Mouse (Mus musculus) c-Kit-positive CD71-positive TER-119-positive erythroid progenitor cells, embryonic 14.5 days (primary cell): ENCODE results near the gene Dlg2.

Experiments
- DNase-seq: peaks from one replicate; pipeline ENCODE4 v3.0.0-alpha.2; 2013; ENCODE audit warnings: low spot score

Gene Dlg2

GRCm38 (mm10) chr7:91284167-91284566 lies 807.7 kb downstream of the Dlg2 start:
- DNase-seq: no peak

- DNase-seq: no peak
Observed at GRCm38 (mm10) chr7:91288324-91288723, 811.9 kb downstream of the Dlg2 start.

DNA sequence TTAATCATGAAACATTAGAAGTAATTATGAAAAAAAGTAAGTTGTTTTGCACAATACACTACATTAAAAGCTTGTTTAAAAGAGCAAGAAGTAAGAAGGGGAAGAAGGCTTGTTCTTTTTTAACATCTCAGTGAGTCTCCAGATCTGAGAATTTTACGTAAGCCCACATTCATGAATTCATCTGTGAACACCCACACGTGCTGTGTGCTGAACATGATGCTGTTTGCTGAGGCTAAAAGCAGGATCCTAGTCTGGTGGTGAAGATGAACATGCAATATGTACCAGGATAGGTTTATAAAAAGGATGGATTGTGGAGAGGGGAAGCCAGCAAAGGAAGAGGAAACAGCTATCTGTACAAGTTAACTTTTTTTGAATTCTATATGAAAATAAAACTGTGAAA lies 819.7 kb downstream of the Dlg2 start:
- DNase-seq: no peak

- no peak for DNase-seq
Observed at GRCm38 (mm10) chr7:91311177-91311576, 834.7 kb downstream of the Dlg2 start.

DNA sequence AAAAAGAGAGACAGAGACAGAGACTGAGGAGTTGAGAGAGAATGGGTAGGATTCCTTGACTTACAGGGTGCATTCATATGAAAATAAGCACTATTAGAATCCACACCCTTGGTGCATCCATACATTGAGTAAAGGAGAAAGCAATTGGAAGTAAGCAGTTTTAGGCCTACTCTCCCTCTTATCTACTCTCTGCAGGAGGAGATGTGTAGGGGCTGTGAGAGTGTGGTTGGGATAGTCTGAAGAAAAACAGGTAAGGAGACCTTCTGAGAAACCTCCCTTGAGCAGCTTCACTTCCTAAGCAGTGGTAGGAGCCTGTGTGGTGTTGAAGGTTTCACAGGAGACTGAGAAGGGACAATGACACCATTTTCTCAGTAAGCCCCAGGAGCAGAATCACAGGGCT lies 868.6 kb downstream of the Dlg2 start:
- DNase-seq: no peak

GRCm38 (mm10) chr7:91369821-91370321 lies 893.4 kb downstream of the Dlg2 start:
- no peak for DNase-seq

GRCm38 (mm10) chr7:91382281-91382680 lies 905.8 kb downstream of the Dlg2 start:
- no peak for DNase-seq

DNA sequence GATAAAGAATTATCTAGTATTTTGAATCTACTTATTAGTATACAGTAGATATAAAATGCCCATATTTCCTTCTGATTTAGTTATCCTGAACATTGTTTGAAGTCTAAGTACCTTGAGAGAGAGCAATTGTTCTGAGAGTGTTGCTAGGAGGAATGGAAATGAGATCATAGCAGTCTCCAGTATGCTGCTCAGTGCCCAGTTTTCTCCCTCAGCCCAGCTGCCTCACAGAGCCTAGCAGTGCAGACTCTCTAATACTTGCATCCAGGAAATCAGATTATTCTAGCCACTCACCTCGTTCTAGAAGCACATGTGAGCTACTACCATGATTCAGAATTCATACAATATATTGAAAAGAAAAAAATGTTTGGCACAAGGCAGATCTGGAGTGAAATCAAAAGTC lies 907.4 kb downstream of the Dlg2 start:
- DNase-seq: no peak

DNA sequence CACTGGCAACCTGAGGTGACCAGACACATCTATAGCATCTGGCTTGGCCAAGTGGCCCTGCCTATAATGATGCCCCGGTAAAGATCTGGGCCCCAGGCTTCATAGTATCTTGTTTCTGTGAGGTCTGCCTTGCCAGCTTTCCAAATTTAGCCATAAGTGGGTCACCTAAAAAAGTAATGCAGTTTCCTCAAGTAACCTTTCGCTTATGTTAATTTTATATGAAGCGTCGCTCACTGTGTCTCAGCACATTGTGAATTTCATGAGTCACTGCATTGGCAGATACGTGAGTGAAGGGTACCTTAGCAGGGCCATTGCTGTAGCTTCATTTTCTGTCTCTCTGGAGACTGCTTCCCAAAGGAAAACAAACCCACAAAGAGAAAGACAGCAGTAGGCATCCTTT lies 912.8 kb downstream of the Dlg2 start:
- no peak for DNase-seq

DNA sequence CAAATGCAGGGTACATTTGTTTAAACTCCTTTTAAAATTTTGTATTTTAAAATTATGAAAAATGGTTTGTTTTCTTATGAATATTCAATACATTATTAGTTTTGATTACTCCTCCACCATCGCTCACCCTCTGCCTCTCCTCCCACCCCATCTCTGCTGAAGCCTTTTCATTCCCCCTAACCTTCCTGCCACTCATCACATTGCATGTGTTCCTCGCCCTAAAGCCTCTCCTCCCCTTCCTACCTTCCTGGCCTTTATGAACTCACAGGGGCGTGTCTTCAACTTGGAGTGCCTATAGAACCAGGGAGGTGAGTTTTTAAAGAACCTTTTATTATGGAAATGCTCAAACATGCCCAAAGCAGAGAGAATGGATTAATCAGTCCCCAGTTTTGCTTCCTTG lies 921.4 kb downstream of the Dlg2 start:
- DNase-seq: no peak

- no peak for DNase-seq
Observed at GRCm38 (mm10) chr7:91412109-91412508, 935.6 kb downstream of the Dlg2 start.

GRCm38 (mm10) chr7:91414150-91414549 lies 937.7 kb downstream of the Dlg2 start:
- no peak for DNase-seq

DNA sequence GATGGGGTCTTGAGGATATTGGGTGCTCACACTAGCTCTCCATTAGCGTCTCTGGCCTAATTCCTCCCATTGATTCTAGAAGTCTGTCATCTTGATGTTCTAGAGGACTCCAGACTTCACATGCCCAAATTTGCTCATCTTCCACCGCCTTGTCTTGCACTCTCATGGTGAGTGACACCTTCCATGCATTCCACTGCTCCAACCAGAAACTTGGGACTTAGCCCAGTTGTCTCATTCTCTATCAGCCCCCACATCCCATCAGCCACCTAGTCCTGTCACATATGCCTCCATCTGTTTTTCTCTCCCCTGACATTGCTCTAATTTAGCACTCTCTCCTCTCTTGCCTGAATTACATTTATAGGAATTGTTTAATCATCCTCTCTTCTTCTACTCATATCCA lies 938.3 kb downstream of the Dlg2 start:
- no peak for DNase-seq

- no peak for DNase-seq
Observed at GRCm38 (mm10) chr7:91420215-91420614, 943.7 kb downstream of the Dlg2 start.

DNA sequence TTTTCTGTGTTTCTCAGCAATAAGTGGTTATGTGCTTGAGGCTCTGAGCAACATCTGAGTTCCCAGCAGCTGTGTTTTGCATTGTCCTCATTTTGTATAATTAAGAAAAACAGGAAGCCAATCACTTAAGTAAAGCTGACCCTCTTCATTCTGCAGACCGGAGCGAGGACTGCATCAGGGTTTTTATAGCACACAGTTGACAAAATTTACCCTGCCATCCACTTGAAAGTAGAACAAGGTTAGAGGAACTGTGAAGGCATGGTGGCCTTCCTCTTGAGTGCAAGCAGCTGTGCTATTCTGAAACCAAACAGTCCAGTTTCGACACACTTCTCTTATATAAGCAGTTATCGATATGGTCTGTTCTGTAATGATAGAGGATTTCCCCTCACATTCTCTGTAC lies 947.3 kb downstream of the Dlg2 start:
- no peak for DNase-seq

- DNase-seq: no peak
Observed at GRCm38 (mm10) chr7:91429712-91430275, 953.3 kb downstream of the Dlg2 start.

DNA sequence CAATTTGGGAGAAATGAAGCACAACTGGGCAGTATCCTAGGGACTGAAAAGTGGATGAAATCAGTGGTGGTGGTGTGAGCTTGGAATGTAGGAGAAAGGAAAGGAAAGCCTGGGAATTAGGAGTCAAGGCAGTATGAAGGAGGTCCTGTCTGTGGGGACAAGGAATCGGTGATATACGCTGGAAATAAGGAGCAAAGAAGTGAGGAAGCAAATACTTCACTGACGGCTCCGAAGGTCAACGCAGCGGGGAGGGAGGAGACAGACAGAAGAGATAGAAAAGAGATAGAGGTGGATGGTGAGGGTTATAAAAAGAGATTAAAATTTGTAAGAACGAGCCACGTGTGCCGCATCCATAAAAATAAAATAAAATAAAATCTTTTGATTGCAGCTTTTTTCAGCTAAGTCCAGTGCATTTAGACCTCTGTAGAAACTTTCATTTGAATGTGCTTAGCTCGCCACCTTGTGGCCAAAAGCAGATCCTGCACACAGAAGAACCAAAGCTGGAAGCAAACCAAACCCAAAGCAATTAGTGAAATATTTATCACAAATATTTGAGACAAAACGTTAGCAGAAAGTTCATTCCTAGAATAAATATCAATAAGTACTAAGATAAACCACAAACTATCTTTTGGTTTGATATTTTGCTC lies 955.2 kb downstream of the Dlg2 start:
- DNase-seq: peak; percentile 25

GRCm38 (mm10) chr7:91432563-91432962 lies 956.1 kb downstream of the Dlg2 start:
- DNase-seq: no peak

DNA sequence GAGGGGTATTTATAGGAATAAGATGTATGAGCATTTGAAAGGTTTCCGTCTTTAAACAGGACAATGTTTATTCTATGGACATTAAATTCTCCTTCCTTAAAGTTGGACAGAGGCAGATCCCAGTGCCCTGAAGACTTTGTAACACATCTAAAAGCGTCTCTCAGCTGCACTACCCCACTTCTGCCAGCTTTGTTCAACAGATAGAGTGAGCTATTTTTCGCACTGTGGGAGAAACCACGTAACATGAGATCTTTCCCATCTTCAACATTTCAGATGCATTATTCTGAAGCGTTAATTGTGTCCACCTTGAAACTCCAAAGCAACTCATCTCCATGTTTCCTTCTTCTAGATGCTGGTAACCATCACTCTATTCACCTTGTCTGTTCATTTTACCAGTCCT lies 958.3 kb downstream of the Dlg2 start:
- DNase-seq: no peak

- DNase-seq: no peak
Observed at GRCm38 (mm10) chr7:91440326-91440725, 963.9 kb downstream of the Dlg2 start.

DNA sequence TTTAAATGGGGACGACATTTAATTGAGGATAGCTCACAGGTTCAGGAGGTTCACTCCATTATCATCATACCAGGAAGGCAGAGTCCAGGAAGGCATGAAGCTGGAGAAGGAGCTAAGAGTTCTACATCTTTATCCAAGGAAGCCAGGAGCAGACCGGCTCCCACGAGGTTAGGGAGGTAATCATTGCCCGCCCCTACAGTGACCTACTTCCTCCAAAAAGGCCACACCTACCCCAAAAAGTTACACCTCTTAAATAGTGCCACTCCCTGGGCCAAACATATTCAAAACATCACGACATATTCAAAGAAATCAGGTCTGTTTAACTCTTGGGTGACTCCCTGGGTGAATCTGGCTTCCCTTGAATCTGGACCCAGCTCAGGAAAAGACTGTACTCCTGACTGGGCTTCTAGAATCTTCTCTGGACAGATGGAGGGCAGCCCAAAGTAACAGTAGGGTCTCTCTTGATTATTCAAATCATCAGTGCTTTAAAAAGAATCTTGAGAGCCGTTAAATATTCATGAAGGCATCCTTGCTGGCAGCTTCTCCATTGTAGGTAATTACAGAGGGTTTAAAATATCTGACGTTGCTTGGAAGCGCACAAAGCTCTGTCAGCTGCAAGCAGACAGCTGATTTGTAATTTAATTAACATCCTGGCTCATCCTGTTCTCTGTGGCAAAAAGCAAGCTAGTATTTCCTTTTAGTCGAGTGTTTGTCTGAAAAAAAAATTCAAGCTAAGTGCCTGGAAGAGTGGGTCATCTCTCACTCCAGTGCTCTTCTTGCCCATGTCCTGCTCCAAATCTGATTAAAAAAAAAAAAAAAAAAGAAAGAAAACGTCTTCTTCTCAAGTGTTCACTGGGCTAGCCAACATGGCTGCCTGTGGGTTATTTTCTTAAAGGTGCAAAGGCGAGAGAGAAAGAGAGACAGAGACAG lies 966.2 kb downstream of the Dlg2 start:
- DNase-seq: no peak

DNA sequence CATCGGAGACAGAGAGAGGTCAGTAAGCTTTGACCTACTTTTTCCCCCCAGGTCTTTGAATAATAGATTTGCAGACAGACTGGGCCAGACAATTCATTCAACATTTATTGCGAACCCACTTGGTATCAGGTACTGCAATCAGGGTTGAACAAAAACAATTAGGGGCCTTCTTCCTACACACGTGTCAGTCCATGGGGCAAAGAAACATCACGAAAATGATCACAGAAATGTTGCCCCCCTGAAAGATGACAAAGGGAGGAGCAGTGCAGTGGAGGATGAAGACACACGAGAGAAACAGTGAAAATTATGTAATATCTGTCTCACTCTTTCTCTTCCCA lies 966.9 kb downstream of the Dlg2 start:
- no peak for DNase-seq

DNA sequence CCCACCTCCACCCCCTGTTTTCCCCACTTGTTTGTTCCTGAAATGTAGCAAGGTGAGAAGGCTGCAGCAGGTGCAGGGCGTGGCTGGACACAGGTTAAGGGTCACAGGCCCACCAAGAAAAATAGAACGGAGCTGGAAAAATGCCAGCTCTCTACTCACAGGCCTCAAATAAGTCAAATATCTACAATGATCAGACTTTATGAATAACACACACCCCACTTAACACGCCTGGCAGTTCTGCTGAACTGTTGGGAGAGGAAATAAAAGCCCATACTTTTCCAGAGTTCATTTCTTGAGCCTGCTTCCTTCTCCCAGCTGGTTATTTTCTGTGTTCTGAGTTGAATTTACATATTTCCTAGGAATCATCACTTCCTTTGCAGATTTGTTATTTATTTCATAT lies 967.4 kb downstream of the Dlg2 start:
- DNase-seq: no peak
